Mouse (Mus musculus) forebrain, postnatal 0 days (tissue): ENCODE measurements around the gene AI837181. TPM values are rescaled to one million over a fixed set of nuclear protein-coding genes. Genes with fewer than 3 reads are reported as not detected.

Experiments
- ATAC-seq: fragments of 200-750 bp; cut with Nextera tagmentation; 2 replicates; pipeline ENCODE4 v1.8.0; 2017; ENCODE audit warnings: mild to moderate bottlenecking, moderate library complexity
- DNase-seq: peaks from one replicate; pipeline ENCODE4 v3.0.0-alpha.2; 2015
- H3K27ac ChIP-seq: fragments of 300-500 bp; sonication (generic); 2 replicates; pipeline ENCODE4 v1.5.1; 2014; ENCODE audit warnings: low read depth, mild to moderate bottlenecking, antibody characterized with exemption, low read length, moderate library complexity, mixed read lengths
- H3K27me3 ChIP-seq: fragments of 300-500 bp; sonication (generic); 2 replicates; pipeline ENCODE4 v1.6.1; 2014; ENCODE audit warnings: mild to moderate bottlenecking, low read length, mixed read lengths; ENCODE audit not compliant: insufficient read depth
- H3K36me3 ChIP-seq: fragments of 300-500 bp; sonication (generic); 2 replicates; pipeline ENCODE4 v1.6.1; 2014; ENCODE audit warnings: mild to moderate bottlenecking, moderate library complexity; ENCODE audit not compliant: insufficient read depth
- H3K4me1 ChIP-seq: fragments of 300-500 bp; sonication (generic); 2 replicates; pipeline ENCODE4 v1.6.1; 2014; ENCODE audit warnings: antibody characterized with exemption; ENCODE audit not compliant: insufficient read depth
- H3K4me2 ChIP-seq: fragments of 300-500 bp; sonication (generic); 2 replicates; pipeline ENCODE4 v1.6.1; 2014; ENCODE audit warnings: low read depth, mild to moderate bottlenecking, moderate library complexity
- H3K4me3 ChIP-seq: fragments of 300-500 bp; sonication (generic); 2 replicates; pipeline ENCODE4 v1.5.1; 2014; ENCODE audit warnings: low read depth, low read length, mixed read lengths
- H3K9ac ChIP-seq: fragments of 300-500 bp; sonication (generic); 2 replicates; pipeline ENCODE4 v1.6.1; 2014; ENCODE audit warnings: mild to moderate bottlenecking
- H3K9me3 ChIP-seq: fragments of 300-500 bp; sonication (generic); 2 replicates; pipeline ENCODE4 v1.6.1; 2016; ENCODE audit warnings: low read length
- CTCF ChIP-seq: sonication (generic); IDR thresholded peaks from 2 replicates; pipeline ENCODE4 v1.5.1; 2016; ENCODE audit warnings: antibody characterized with exemption, control low read depth, low read depth
- WGBS: fragments of 180-500 bp; shearing (Covaris S2); extraction: QIAGEN DNeasy Blood & Tissue Kit; methylation state at CpG from one replicate; pipeline ENCODE4 v1.1.7; 2014; 5-methylcytosine and 5-hydroxymethylcytosine counted together
- polyA plus RNA-seq: library from polyadenylated mRNA; unstranded; fragments of >200 nt; fragmentation: Nextera tagmentation; extraction: Ambion mirVana; gene quantifications from 2 replicates; pipeline ENCODE4 v1.2.1, GENCODE M21; 2015
- total RNA-seq: library from RNA; depleted of rRNA; stranded (reverse); fragments of >200 nt; gene quantifications from 2 replicates; pipeline ENCODE4 v1.2.3, GENCODE M21; 2014; rRNA removed

The AI837181 gene
- total and polyA plus RNA-seq, 2 experiments from 2014 or later: 56.6 to 72.5 TPM

GRCm38 (mm10) chr19:5472857-5473256 is 47.9 kb downstream of the AI837181 start:
- Histone ChIP-seq H3K27me3 (no peaks in the 10 kb centered on the region), H3K4me3 (no peak overlapping the region), H3K4me2 (no peak overlapping the region), H3K9me3 (no peaks in the 10 kb centered on the region), H3K36me3 (no peaks in the 10 kb centered on the region), H3K9ac (no peak overlapping the region), H3K27ac (no peak overlapping the region), H3K4me1 (peaks cover 6% of the 10 kb centered on the region; the same call in 1 of the 2 replicates)
- no peak for ATAC-seq
- no peak for DNase-seq
- 77% methylated on average over 3 of the region's 3 CpGs for WGBS
- peak; percentile 43 for TF ChIP-seq CTCF

- H3K9ac ChIP-seq: peak within 1 kb of the TSS; percentile 76
- peak within 1 kb of the TSS; percentile 59 for H3K27ac ChIP-seq
- ATAC-seq (peak; percentile 64), DNase-seq (peak; percentile 75)
- H3K4me3 ChIP-seq: peak within 1 kb of the TSS; percentile 56
- 0 out of 2 replicates have a peak, but pooled peaks cover 2% of the 10 kb centered on the region for H3K36me3 ChIP-seq
- H3K4me1 ChIP-seq: peaks cover 6% of the 10 kb centered on the region; the same call in 1 of the 2 replicates
- TF ChIP-seq CTCF: peak; percentile 5; the same call in 1 of the 2 replicates
- WGBS: 1% methylated on average over 22 of the region's 22 CpGs
- peak within 1 kb of the TSS; percentile 97 for H3K4me2 ChIP-seq
- no peaks in the 10 kb centered on the region for H3K27me3 ChIP-seq
- no peaks in the 10 kb centered on the region for H3K9me3 ChIP-seq
Observed at GRCm38 (mm10) chr19:5473720-5474119, 48.8 kb downstream of the AI837181 start, which contains the start of gene Efemp2. Gene Efemp2, plus strand, starts transcription at chr19:5473954.

- H3K9ac ChIP-seq: peak overlapping the region; percentile 76
- DNase-seq: peak; percentile 54
- H3K4me1 ChIP-seq: peaks cover 6% of the 10 kb centered on the region; the same call in 1 of the 2 replicates
- H3K9me3 ChIP-seq: no peaks in the 10 kb centered on the region
- peak overlapping the region; percentile 97 for H3K4me2 ChIP-seq
- peak overlapping the region; percentile 59 for H3K27ac ChIP-seq
- peak; percentile 75 for ATAC-seq
- H3K36me3 ChIP-seq: peaks cover 8% of the 10 kb centered on the region; the same call in 1 of the 2 replicates
- TF ChIP-seq CTCF: no peak
- peak overlapping the region; percentile 56 for H3K4me3 ChIP-seq
- no peaks in the 10 kb centered on the region for H3K27me3 ChIP-seq
- 4% methylated on average over 56 of the region's 68 CpGs for WGBS
Observed at GRCm38 (mm10) chr19:5474281-5475068, 49.5 kb downstream of the AI837181 start.

- Histone ChIP-seq H3K4me2 (peak overlapping the region; percentile 97), H3K4me1 (peaks cover 6% of the 10 kb centered on the region; the same call in 1 of the 2 replicates), H3K9me3 (no peaks in the 10 kb centered on the region), H3K27me3 (no peaks in the 10 kb centered on the region), H3K36me3 (peaks cover 14% of the 10 kb centered on the region; the same call in 1 of the 2 replicates), H3K4me3 (peak overlapping the region; percentile 56), H3K27ac (peak overlapping the region; percentile 59), H3K9ac (peak overlapping the region; percentile 76)
- ATAC-seq (peak; percentile 21), DNase-seq (no peak)
- no peak for TF ChIP-seq CTCF
- WGBS: 19% methylated on average over 13 of the region's 13 CpGs
Observed at GRCm38 (mm10) chr19:5475069-5475714, 50.2 kb downstream of the AI837181 start.

Other genes with a start within 250 kb of the AI837181 start
- gene Pacs1, start 152.0 kb upstream of the AI837181 start, total RNA-seq: 54.5 and 84.6 TPM in 2 replicates
- gene Pacs1, start 152.0 kb upstream of the AI837181 start, polyA plus RNA-seq: 35.3 and 44.7 TPM in 2 replicates
- 226 and 261 TPM in 2 replicates for gene Sf3b2, start 129.7 kb upstream of the AI837181 start, total RNA-seq
- gene Sf3b2, start 129.7 kb upstream of the AI837181 start, polyA plus RNA-seq: 310 and 345 TPM in 2 replicates
- gene Gal3st3, start 126.8 kb upstream of the AI837181 start, total RNA-seq: 14.8 and 19.4 TPM in 2 replicates
- 46.9 and 50.4 TPM in 2 replicates for gene Gal3st3, start 126.8 kb upstream of the AI837181 start, polyA plus RNA-seq
- not detected in 2 replicates for gene Catsper1, start 89.4 kb upstream of the AI837181 start, total RNA-seq
- not detected in 2 replicates for gene Catsper1, start 89.4 kb upstream of the AI837181 start, polyA plus RNA-seq
- gene Cst6, start 75.6 kb upstream of the AI837181 start, total RNA-seq: 0.76 and 2.4 TPM in 2 replicates
- 9.6 and 15.8 TPM in 2 replicates for gene Cst6, start 75.6 kb upstream of the AI837181 start, polyA plus RNA-seq
- gene Eif1ad, start 58.4 kb upstream of the AI837181 start, total RNA-seq: 31.4 and 34.7 TPM in 2 replicates
- 38.4 and 45.3 TPM in 2 replicates for gene Eif1ad, start 58.4 kb upstream of the AI837181 start, polyA plus RNA-seq
- gene Banf1, start 58.0 kb upstream of the AI837181 start, total RNA-seq: 72.5 and 93.5 TPM in 2 replicates
- 379 and 481 TPM in 2 replicates for gene Banf1, start 58.0 kb upstream of the AI837181 start, polyA plus RNA-seq
- 49.2 and 55.1 TPM in 2 replicates for gene Sart1, start 36.4 kb upstream of the AI837181 start, total RNA-seq
- 38.8 and 53.5 TPM in 2 replicates for gene Sart1, start 36.4 kb upstream of the AI837181 start, polyA plus RNA-seq
- 0.43 TPM in 1 of 2 replicates, not detected in the other for gene Tsga10ip, start 22.6 kb upstream of the AI837181 start, total RNA-seq
- 0.08 and 0.13 TPM in 2 replicates for gene Tsga10ip, start 22.6 kb upstream of the AI837181 start, polyA plus RNA-seq
- gene Drap1, start 165 bp upstream of the AI837181 start, total RNA-seq: 171 and 202 TPM in 2 replicates
- 353 and 391 TPM in 2 replicates for gene Drap1, start 165 bp upstream of the AI837181 start, polyA plus RNA-seq
- gene Fosl1, start 22.4 kb downstream of the AI837181 start, total RNA-seq: 0.19 TPM in 1 of 2 replicates, not detected in the other
- not detected in 2 replicates for gene Fosl1, start 22.4 kb downstream of the AI837181 start, polyA plus RNA-seq
- 19.3 and 21.2 TPM in 2 replicates for gene Ccdc85b, start 32.8 kb downstream of the AI837181 start, total RNA-seq
- 15.3 and 16.2 TPM in 2 replicates for gene Ccdc85b, start 32.8 kb downstream of the AI837181 start, polyA plus RNA-seq
- gene Fibp, start 35.5 kb downstream of the AI837181 start, total RNA-seq: 116 and 125 TPM in 2 replicates
- gene Fibp, start 35.5 kb downstream of the AI837181 start, polyA plus RNA-seq: 175 and 180 TPM in 2 replicates
- gene Ctsw, start 43.4 kb downstream of the AI837181 start, total RNA-seq: 1.0 and 1.7 TPM in 2 replicates
- 2.3 and 2.5 TPM in 2 replicates for gene Ctsw, start 43.4 kb downstream of the AI837181 start, polyA plus RNA-seq
- gene Efemp2, start 48.8 kb downstream of the AI837181 start, total RNA-seq: 25.9 and 26.4 TPM in 2 replicates
- 27.2 and 35.0 TPM in 2 replicates for gene Efemp2, start 48.8 kb downstream of the AI837181 start, polyA plus RNA-seq
- gene Mus81, start 63.3 kb downstream of the AI837181 start, total RNA-seq: 51.5 and 54.8 TPM in 2 replicates
- 29.4 and 32.6 TPM in 2 replicates for gene Mus81, start 63.3 kb downstream of the AI837181 start, polyA plus RNA-seq
- 1,402 and 1,611 TPM in 2 replicates for gene Cfl1, start 65.3 kb downstream of the AI837181 start, total RNA-seq
- gene Cfl1, start 65.3 kb downstream of the AI837181 start, polyA plus RNA-seq: 4,218 and 4,770 TPM in 2 replicates
- gene 1700020D05Rik, start 78.6 kb downstream of the AI837181 start, total RNA-seq: 5.0 and 5.2 TPM in 2 replicates
- gene 1700020D05Rik, start 78.6 kb downstream of the AI837181 start, polyA plus RNA-seq: not detected in 2 replicates
- 77.7 and 85.6 TPM in 2 replicates for gene Snx32, start 85.4 kb downstream of the AI837181 start, total RNA-seq
- gene Snx32, start 85.4 kb downstream of the AI837181 start, polyA plus RNA-seq: 64.1 and 68.1 TPM in 2 replicates
- not detected in 2 replicates for gene Ovol1, start 135.5 kb downstream of the AI837181 start, total RNA-seq
- 0.11 and 0.21 TPM in 2 replicates for gene Ovol1, start 135.5 kb downstream of the AI837181 start, polyA plus RNA-seq
- 9.0 and 9.5 TPM in 2 replicates for gene Ap5b1, start 142.9 kb downstream of the AI837181 start, total RNA-seq
- gene Ap5b1, start 142.9 kb downstream of the AI837181 start, polyA plus RNA-seq: 1.2 and 1.6 TPM in 2 replicates
- 29.0 and 34.1 TPM in 2 replicates for gene Rnaseh2c, start 176.7 kb downstream of the AI837181 start, total RNA-seq
- gene Rnaseh2c, start 176.7 kb downstream of the AI837181 start, polyA plus RNA-seq: 49.8 and 59.9 TPM in 2 replicates
- 131 and 150 TPM in 2 replicates for gene Kat5, start 185.1 kb downstream of the AI837181 start, total RNA-seq
- gene Kat5, start 185.1 kb downstream of the AI837181 start, polyA plus RNA-seq: 62.8 and 72.6 TPM in 2 replicates
- gene Rela, start 212.3 kb downstream of the AI837181 start, total RNA-seq: 23.2 and 34.8 TPM in 2 replicates
- gene Rela, start 212.3 kb downstream of the AI837181 start, polyA plus RNA-seq: 26.8 and 32.3 TPM in 2 replicates
- 16.6 and 18.3 TPM in 2 replicates for gene Sipa1, start 238.6 kb downstream of the AI837181 start, total RNA-seq
- gene Sipa1, start 238.6 kb downstream of the AI837181 start, polyA plus RNA-seq: 14.6 and 19.6 TPM in 2 replicates